Mouse (Mus musculus) hindbrain, embryonic 14.5 days (tissue): Measurements from ENCODE around the gene Cntnap2. TPM values are rescaled to one million over a fixed set of nuclear protein-coding genes. Genes with fewer than 3 reads are reported as not detected.

ENCODE experiments used
- ATAC-seq: fragments of 200-750 bp; cut with Nextera tagmentation; 2 replicates; pipeline ENCODE4 v1.8.0; 2017; ENCODE audit warnings: moderate number of reproducible peaks, mild to moderate bottlenecking, moderate TSS enrichment, moderate library complexity; ENCODE audit not compliant: low FRiP score
- DNase-seq: peaks from one replicate; pipeline ENCODE4 v3.0.0-alpha.2; 2015; ENCODE audit warnings: low spot score
- H3K27ac ChIP-seq: fragments of 300-500 bp; sonication (generic); 2 replicates; pipeline ENCODE4 v1.5.1; 2014; ENCODE audit warnings: mild to moderate bottlenecking, moderate library complexity
- H3K27me3 ChIP-seq: fragments of 300-500 bp; sonication (generic); 2 replicates; pipeline ENCODE4 v1.6.1; 2014; ENCODE audit warnings: mild to moderate bottlenecking, low read length, mixed read lengths; ENCODE audit not compliant: control insufficient read depth, insufficient read depth
- H3K36me3 ChIP-seq: fragments of 300-500 bp; sonication (generic); replicated peaks from 2 replicates; pipeline ENCODE4 v1.6.1; 2014; ENCODE audit not compliant: control insufficient read depth, insufficient read depth
- H3K4me1 ChIP-seq: fragments of 300-500 bp; sonication (generic); replicated peaks from 2 replicates; pipeline ENCODE4 v1.6.1; 2014; ENCODE audit warnings: antibody characterized with exemption, low read length, mixed read lengths; ENCODE audit not compliant: control insufficient read depth, insufficient read depth
- H3K4me2 ChIP-seq: fragments of 300-500 bp; sonication (generic); replicated peaks from 2 replicates; pipeline ENCODE4 v1.6.1; 2014; ENCODE audit warnings: mild to moderate bottlenecking, moderate library complexity
- H3K4me3 ChIP-seq: fragments of 300-500 bp; sonication (generic); replicated peaks from 2 replicates; pipeline ENCODE4 v1.5.1; 2014; ENCODE audit warnings: mild to moderate bottlenecking, low read length
- H3K9ac ChIP-seq: fragments of 300-500 bp; sonication (generic); 2 replicates; pipeline ENCODE4 v1.6.1; 2014
- H3K9me3 ChIP-seq: fragments of 300-500 bp; sonication (generic); 2 replicates; pipeline ENCODE4 v1.6.1; 2016; ENCODE audit warnings: low read length; ENCODE audit not compliant: control insufficient read depth
- WGBS: fragments of 180-500 bp; shearing (Covaris S2); extraction: QIAGEN DNeasy Blood & Tissue Kit; methylation state at CpG from one replicate; pipeline ENCODE4 v1.1.7; 2014; 5-methylcytosine and 5-hydroxymethylcytosine counted together
- polyA plus RNA-seq: library from polyadenylated mRNA; unstranded; fragments of >200 nt; fragmentation: Nextera tagmentation; extraction: Ambion mirVana; gene quantifications from 2 replicates; pipeline ENCODE4 v1.2.1, GENCODE M21; 2014

Gene Cntnap2
- polyA plus RNA-seq, 1 experiment from 2014 or later = 46.6 TPM

DNA sequence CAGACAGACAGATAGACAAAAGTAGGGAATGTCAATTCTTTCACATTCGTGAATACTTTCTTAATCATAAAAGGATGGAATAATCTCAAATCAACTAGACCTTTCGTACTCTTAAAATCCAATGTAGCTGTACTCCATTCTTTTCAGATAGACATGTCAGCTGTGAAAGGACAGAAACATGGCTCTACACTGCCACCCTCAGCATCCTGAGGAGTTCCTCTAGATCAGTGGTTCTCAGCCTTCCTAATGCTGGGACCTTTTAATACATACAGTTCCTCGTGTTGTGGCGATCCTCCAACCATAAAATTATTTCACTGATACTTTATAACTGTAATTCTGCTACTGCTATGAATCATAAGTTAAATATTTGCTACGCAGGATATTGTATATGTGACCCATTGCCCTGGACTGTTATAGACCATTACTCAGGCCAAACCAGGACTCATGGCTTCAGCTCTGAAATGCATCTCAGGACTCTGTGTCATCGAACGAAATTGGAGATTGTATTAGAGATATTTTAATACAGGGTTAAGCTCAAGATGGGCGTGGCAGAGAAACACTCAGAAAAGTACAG lies 1859.6 kb downstream of the Cntnap2 start:
- Histone ChIP-seq H3K9me3 (no peaks in the 10 kb centered on the region), H3K4me3 (no peak overlapping the region), H3K4me1 (no peaks in the 10 kb centered on the region), H3K27ac (no peak overlapping the region), H3K36me3 (no peaks in the 10 kb centered on the region), H3K27me3 (no peaks in the 10 kb centered on the region), H3K9ac (no peak overlapping the region), H3K4me2 (no peak overlapping the region)
- ATAC-seq = no peak
- DNase-seq = peak; percentile 49
- 77% methylated on average over 8 of the region's 8 CpGs for WGBS

DNA sequence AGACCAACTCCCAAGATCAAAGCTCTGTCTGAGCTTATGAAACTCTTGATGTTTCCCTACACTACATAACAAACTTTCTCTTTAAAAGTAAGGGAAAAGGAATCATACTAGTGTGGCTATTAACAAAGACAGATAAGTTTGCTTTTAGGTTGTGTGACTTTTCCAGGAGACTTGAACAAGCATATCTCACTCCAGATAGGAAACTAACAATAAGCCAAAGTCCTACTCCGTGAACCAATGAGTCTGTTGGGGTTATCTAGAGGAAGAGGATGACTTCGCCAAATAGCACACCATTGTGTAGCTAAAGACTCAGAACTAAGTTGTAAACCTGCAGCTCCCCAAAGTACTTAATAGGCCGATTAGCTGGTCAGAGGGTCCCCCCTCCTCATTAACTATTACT lies 1860.8 kb downstream of the Cntnap2 start:
- ATAC-seq (no peak), DNase-seq (no peak)
- H3K4me2 ChIP-seq = no peak overlapping the region
- H3K4me1 ChIP-seq = no peaks in the 10 kb centered on the region
- no peak overlapping the region for H3K27ac ChIP-seq
- no peaks in the 10 kb centered on the region for H3K9me3 ChIP-seq
- H3K27me3 ChIP-seq = no peaks in the 10 kb centered on the region
- H3K4me3 ChIP-seq = no peak overlapping the region
- no peaks in the 10 kb centered on the region for H3K36me3 ChIP-seq
- 93% methylated on average over 3 of the region's 3 CpGs for whole genome bisulfite sequencing
- no peak overlapping the region for H3K9ac ChIP-seq

DNA sequence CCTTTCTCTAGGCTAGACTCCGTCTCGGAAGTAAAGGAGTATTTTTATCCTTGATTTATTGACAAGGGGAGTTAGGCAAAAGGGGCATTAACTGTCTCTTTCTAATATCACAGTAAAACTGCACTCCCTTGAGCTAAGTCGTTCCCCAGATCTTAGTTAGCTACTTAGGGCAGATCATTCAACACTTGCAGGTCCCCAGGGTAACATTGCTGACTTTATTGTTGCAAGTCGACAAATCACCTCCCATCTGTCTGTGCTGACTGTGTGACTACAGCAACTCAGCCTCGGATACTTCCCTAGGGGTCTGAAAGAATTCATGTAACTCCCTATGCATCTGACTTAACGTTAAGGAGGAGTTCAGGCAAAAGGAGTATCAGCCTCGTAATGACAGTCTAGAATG lies 1865.6 kb downstream of the Cntnap2 start:
- Histone ChIP-seq H3K9ac (no peak overlapping the region), H3K27me3 (no peaks in the 10 kb centered on the region), H3K27ac (no peak overlapping the region), H3K9me3 (no peaks in the 10 kb centered on the region), H3K36me3 (no peaks in the 10 kb centered on the region), H3K4me1 (no peaks in the 10 kb centered on the region), H3K4me3 (no peak overlapping the region), H3K4me2 (no peak overlapping the region)
- ATAC-seq = no peak
- DNase-seq = no peak
- 56% methylated on average over 7 of the region's 7 CpGs for WGBS

DNA sequence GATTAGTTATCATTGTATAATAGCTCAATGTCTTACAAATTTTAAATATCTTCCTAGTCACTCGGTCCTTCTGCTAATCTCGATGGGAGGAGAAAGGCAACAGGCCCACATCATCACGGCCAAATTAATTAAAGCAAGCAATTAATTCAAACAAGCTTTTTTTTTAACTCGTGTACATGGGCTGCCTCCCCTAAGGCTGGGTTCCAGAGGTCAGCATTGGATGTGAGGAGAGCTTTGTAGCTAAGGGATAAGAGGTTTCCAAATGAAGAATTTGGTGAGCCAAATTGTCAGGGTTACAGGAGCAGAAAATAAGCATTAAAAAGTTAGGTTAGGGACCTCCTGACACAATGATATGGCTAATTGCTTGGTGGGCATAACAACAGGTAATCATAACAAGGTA lies 1886.5 kb downstream of the Cntnap2 start:
- 61% methylated on average over 4 of the region's 4 CpGs for WGBS
- no peak for DNase-seq
- no peaks in the 10 kb centered on the region for H3K27me3 ChIP-seq

DNA sequence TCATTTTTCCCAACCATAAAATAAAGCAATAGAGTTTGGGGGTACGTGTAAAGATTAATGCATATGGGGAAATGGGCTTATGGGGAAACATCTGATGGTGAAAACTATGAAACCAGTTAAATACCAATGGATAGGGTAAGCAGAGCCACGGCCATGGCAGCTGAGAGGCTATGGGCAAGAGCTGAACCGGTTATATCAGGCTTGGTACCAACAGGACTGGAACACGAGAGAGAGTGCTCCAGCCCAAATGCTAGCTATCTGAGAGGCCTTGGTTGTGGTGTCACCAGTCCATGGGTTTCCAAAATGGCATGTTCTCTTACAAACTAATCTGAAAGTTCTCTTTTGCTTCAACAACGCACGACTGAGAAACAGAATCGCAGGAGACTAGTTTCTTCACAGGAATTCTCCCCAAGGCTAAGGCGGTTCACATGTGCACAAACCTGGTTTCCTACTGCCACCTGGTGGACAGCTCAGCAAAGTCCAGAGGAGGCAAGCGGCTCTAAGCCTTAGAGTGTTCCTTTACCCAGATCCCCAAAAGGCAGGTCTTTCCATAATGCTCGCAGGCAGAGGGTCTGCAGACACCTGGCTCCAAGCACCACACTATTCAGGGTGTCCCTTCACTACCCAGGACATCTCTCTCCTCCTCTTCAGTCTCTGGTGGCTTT lies 1902.0 kb downstream of the Cntnap2 start:
- WGBS = 33% methylated on average over 10 of the region's 10 CpGs
- Histone ChIP-seq H3K4me1 (no peaks in the 10 kb centered on the region), H3K9ac (no peak overlapping the region), H3K27ac (no peak overlapping the region), H3K27me3 (no peaks in the 10 kb centered on the region), H3K9me3 (no peaks in the 10 kb centered on the region), H3K4me2 (no peak overlapping the region), H3K36me3 (no peaks in the 10 kb centered on the region), H3K4me3 (no peak overlapping the region)
- DNase-seq (peak; percentile 90), ATAC-seq (peak; percentile 96)

More for the DNA sequence above, 1886.5 kb downstream of the Cntnap2 start:
- no peaks in the 10 kb centered on the region for H3K4me1 ChIP-seq
- no peaks in the 10 kb centered on the region for H3K9me3 ChIP-seq
- H3K27ac ChIP-seq = no peak overlapping the region
- no peak overlapping the region for H3K4me3 ChIP-seq
- no peak overlapping the region for H3K4me2 ChIP-seq
- no peak for ATAC-seq
- H3K9ac ChIP-seq = no peak overlapping the region
- no peaks in the 10 kb centered on the region for H3K36me3 ChIP-seq

DNA sequence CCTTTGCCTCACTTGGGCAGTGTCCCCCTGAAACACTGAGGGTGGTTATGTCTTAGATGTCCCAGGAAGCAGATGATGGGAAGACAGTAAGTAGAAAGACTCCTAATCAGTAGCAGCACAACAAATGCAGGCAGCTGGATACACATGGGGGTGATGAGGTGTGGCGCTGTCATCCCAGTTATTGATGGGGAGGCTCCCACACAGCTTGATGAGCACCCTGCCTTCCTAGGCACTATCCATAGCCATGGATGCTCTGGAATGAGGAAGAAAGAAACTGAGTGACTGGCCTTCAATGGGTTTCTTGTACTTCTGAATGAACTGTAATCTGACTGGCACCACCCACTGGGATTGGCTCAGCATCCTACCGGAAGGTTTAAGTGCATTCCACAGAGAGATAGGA lies 1904.1 kb downstream of the Cntnap2 start:
- Histone ChIP-seq H3K4me1 (no peaks in the 10 kb centered on the region), H3K4me3 (no peak overlapping the region), H3K9me3 (no peaks in the 10 kb centered on the region), H3K4me2 (no peak overlapping the region), H3K9ac (no peak overlapping the region), H3K27me3 (no peaks in the 10 kb centered on the region), H3K27ac (no peak overlapping the region), H3K36me3 (no peaks in the 10 kb centered on the region)
- DNase-seq (no peak), ATAC-seq (no peak)
- 66% methylated on average over 2 of the region's 2 CpGs for WGBS

DNA sequence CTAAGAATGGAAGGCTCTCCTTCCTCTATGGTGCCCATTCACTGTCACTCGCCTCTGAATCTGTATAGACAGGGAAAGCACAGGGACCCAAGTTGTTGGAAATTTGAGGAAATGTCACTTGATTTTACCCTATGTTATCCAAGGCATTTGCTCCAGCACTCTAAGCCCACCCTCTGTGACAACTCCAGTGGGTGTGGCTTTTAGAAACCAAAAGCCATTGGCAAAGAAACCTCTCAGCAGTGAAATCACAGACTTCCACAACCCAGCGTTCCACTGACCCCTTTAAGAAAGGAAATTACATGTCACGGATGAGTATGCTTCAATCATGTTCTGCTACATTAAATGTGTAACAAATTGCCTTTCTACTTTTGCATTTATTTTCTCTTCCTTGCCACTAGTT lies 1904.5 kb downstream of the Cntnap2 start:
- Histone ChIP-seq H3K9ac (no peak overlapping the region), H3K27me3 (no peaks in the 10 kb centered on the region), H3K36me3 (no peaks in the 10 kb centered on the region), H3K9me3 (no peaks in the 10 kb centered on the region), H3K4me2 (no peak overlapping the region), H3K27ac (no peak overlapping the region), H3K4me1 (no peaks in the 10 kb centered on the region), H3K4me3 (no peak overlapping the region)
- 63% methylated on average over 3 of the region's 3 CpGs for WGBS
- no peak for ATAC-seq
- no peak for DNase-seq

DNA sequence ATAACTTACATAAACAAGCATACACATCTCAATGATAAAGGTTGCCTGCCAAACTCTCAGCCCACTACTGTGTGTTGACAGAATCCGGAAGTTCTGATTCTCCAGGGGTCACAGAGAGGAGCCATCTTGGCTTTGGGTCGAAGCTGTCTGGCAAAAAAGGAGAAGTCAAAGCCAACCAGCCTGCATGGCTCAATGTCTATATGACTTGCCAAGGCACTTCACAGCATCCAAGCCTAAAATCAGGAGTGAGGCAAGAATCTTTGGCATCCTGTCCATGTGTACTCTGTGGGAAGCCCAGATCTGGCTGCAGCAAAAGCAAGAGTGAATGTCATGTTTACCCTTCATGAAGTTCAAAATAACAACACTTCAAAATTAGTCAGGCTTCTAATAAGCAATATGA lies 1913.5 kb downstream of the Cntnap2 start:
- no peaks in the 10 kb centered on the region; the same call in 1 of the 2 replicates for H3K9me3 ChIP-seq
- WGBS = 84% methylated on average over 2 of the region's 2 CpGs

DNA sequence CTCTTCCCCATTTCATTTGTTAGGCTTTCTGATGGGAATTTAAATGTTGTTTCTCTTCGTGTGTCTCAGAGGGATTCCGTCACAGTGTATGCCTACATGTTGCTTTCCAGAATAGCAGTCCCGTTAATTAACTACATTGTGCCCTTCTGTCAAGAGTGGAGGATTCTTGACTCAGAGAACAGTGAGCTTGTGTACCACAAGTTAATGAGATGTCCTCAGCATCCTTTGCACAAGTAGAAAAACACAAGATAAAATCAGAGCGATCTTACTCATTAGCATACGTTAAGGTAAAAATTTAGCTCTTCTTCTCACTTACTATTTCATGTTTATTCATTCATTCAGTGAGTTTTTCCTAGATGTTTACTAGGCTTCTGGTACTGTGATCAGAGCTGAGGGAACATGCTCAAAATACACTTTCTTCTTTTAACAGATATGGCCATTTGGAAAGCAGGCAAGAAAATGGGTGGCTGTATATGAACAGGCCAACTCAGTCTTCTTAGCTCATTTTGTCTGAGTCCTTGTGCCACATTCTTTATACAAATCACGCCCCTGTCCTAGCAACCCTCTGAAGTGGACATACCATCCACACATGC lies 1936.9 kb downstream of the Cntnap2 start:
- Histone ChIP-seq H3K4me3 (no peak overlapping the region), H3K36me3 (no peaks in the 10 kb centered on the region), H3K27ac (no peak overlapping the region), H3K27me3 (no peaks in the 10 kb centered on the region), H3K4me2 (no peak overlapping the region), H3K9ac (no peak overlapping the region), H3K9me3 (0 out of 2 replicates have a peak, but pooled peaks cover 5% of the 10 kb centered on the region), H3K4me1 (no peaks in the 10 kb centered on the region)
- no peak for DNase-seq
- ATAC-seq = no peak
- 81% methylated on average over 6 of the region's 6 CpGs for WGBS

More for the DNA sequence above, 1913.5 kb downstream of the Cntnap2 start:
- no peak overlapping the region for H3K4me3 ChIP-seq
- H3K4me2 ChIP-seq = no peak overlapping the region
- no peaks in the 10 kb centered on the region for H3K27me3 ChIP-seq
- H3K36me3 ChIP-seq = no peaks in the 10 kb centered on the region
- DNase-seq (no peak), ATAC-seq (no peak)
- no peak overlapping the region for H3K27ac ChIP-seq
- no peaks in the 10 kb centered on the region for H3K4me1 ChIP-seq
- no peak overlapping the region for H3K9ac ChIP-seq
